Mouse (Mus musculus): ENCODE measurements at regions not wholly inside any gene's neighbourhood (a gene's known extent, or its start where the extent isn't known, plus 50 kb on each side); places are given as distances from the start of the nearest gene placed in this dataset.
A peak's percentile ranks its signal among the peaks of the same experiment; 100 is the strongest.

GRCm38 (mm10) chr16:55400818-55401217 lies 103.0 kb upstream of the Zpld1 start:
- H3K4me1 ChIP-seq (replicated peaks; ENCODE audit: insufficient read depth, low read length): no peaks in the 10 kb centered on the region
- no peak for TF ChIP-seq CTCF (IDR thresholded peaks at IDR 0.05; ENCODE audit: low read depth)
- no peak overlapping the region for H3K9ac ChIP-seq (ENCODE audit: low read depth, low read length)
- no peak overlapping the region for H3K27ac ChIP-seq
- no peaks in the 10 kb centered on the region for H3K9me3 ChIP-seq (replicated peaks; ENCODE audit: low read length)
- DNase-seq (ENCODE audit: low spot score) (no peak), ATAC-seq (replicated peaks; ENCODE audit: low FRiP score, low read depth) (no peak)
- no peak overlapping the region for H3K4me2 ChIP-seq (ENCODE audit: low read length)
- H3K27me3 ChIP-seq (ENCODE audit: insufficient read depth, low read length): no peaks in the 10 kb centered on the region
- no peaks in the 10 kb centered on the region for H3K36me3 ChIP-seq (ENCODE audit: insufficient read depth, low read length)
- no peak overlapping the region for H3K4me3 ChIP-seq (replicated peaks; ENCODE audit: low read depth, low read length)

GRCm38 (mm10) chr16:55394864-55395263 lies 97.1 kb upstream of the Zpld1 start:
- Histone ChIP-seq H3K36me3 (ENCODE audit: insufficient read depth, low read length) (no peaks in the 10 kb centered on the region), H3K4me2 (ENCODE audit: low read length) (no peak overlapping the region), H3K4me1 (replicated peaks; ENCODE audit: insufficient read depth, low read length) (no peaks in the 10 kb centered on the region), H3K27me3 (ENCODE audit: insufficient read depth, low read length) (no peaks in the 10 kb centered on the region), H3K27ac (no peak overlapping the region), H3K9ac (ENCODE audit: low read depth, low read length) (no peak overlapping the region), H3K9me3 (replicated peaks; ENCODE audit: low read length) (no peaks in the 10 kb centered on the region), H3K4me3 (replicated peaks; ENCODE audit: low read depth, low read length) (no peak overlapping the region)
- TF ChIP-seq CTCF (IDR thresholded peaks at IDR 0.05; ENCODE audit: low read depth): no peak
- DNase-seq (ENCODE audit: low spot score) (peak; percentile 34), ATAC-seq (replicated peaks; ENCODE audit: low FRiP score, low read depth) (no peak)
- 50% methylated on average over 3 of the region's 3 CpGs for WGBS

- H3K4me2 ChIP-seq (ENCODE audit: low read length): no peak overlapping the region
- no peak overlapping the region for H3K4me3 ChIP-seq (replicated peaks; ENCODE audit: low read depth, low read length)
- H3K4me1 ChIP-seq (replicated peaks; ENCODE audit: insufficient read depth, low read length): no peaks in the 10 kb centered on the region
- no peaks in the 10 kb centered on the region for H3K27me3 ChIP-seq (ENCODE audit: insufficient read depth, low read length)
- no peaks in the 10 kb centered on the region for H3K36me3 ChIP-seq (ENCODE audit: insufficient read depth, low read length)
- TF ChIP-seq CTCF (IDR thresholded peaks at IDR 0.05; ENCODE audit: low read depth): no peak
- ATAC-seq (replicated peaks; ENCODE audit: low FRiP score, low read depth) (no peak), DNase-seq (ENCODE audit: low spot score) (no peak)
- H3K27ac ChIP-seq: no peak overlapping the region
- WGBS: 81% methylated on average over 7 of the region's 7 CpGs
- H3K9ac ChIP-seq (ENCODE audit: low read depth, low read length): no peak overlapping the region
- H3K9me3 ChIP-seq (replicated peaks; ENCODE audit: low read length): no peaks in the 10 kb centered on the region
These were observed 92.6 kb upstream of the Zpld1 start for GRCm38 (mm10) chr16:55390400-55390799.

- no peaks in the 10 kb centered on the region for H3K4me1 ChIP-seq (replicated peaks; ENCODE audit: insufficient read depth, low read length)
- WGBS: 80% methylated on average over 7 of the region's 7 CpGs
- DNase-seq (ENCODE audit: low spot score) (no peak), ATAC-seq (replicated peaks; ENCODE audit: low FRiP score, low read depth) (no peak)
- no peaks in the 10 kb centered on the region for H3K36me3 ChIP-seq (ENCODE audit: insufficient read depth, low read length)
- H3K27ac ChIP-seq: no peak overlapping the region
- no peaks in the 10 kb centered on the region for H3K9me3 ChIP-seq (replicated peaks; ENCODE audit: low read length)
- no peak overlapping the region for H3K4me3 ChIP-seq (replicated peaks; ENCODE audit: low read depth, low read length)
- no peaks in the 10 kb centered on the region for H3K27me3 ChIP-seq (ENCODE audit: insufficient read depth, low read length)
- H3K9ac ChIP-seq (ENCODE audit: low read depth, low read length): no peak overlapping the region
- TF ChIP-seq CTCF (IDR thresholded peaks at IDR 0.05; ENCODE audit: low read depth): no peak
- no peak overlapping the region for H3K4me2 ChIP-seq (ENCODE audit: low read length)
These were observed 82.2 kb upstream of the Zpld1 start for GRCm38 (mm10) chr16:55379996-55380395.

DNA sequence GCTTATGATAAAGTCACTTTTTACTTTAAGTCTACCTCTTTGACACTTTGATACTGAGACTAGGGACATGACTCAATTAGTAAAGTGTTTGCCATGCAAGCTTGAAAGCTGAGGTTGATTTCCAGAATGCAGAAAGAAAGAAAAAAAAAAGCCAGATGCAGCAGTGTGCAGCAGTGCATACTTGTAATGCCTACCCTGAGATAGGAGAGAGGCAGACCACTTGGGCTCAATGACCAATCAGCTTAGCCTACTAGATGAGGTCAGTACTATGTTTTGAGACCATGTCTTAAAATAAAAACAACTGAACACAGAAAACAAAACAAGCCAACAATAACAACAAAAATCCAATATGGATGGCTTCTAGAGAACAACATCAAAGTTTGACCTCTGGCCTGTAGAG lies 81.4 kb upstream of the Zpld1 start:
- no peak for ATAC-seq (replicated peaks; ENCODE audit: low FRiP score, low read depth)
- H3K9ac ChIP-seq (ENCODE audit: low read depth, low read length): no peak overlapping the region
- H3K27ac ChIP-seq: no peak overlapping the region
- DNase-seq (ENCODE audit: low spot score): no peak
- H3K36me3 ChIP-seq (ENCODE audit: insufficient read depth, low read length): no peaks in the 10 kb centered on the region
- H3K4me3 ChIP-seq (replicated peaks; ENCODE audit: low read depth, low read length): no peak overlapping the region
- no peak overlapping the region for H3K4me2 ChIP-seq (ENCODE audit: low read length)
- TF ChIP-seq CTCF (IDR thresholded peaks at IDR 0.05; ENCODE audit: low read depth): no peak
- H3K9me3 ChIP-seq (replicated peaks; ENCODE audit: low read length): no peaks in the 10 kb centered on the region
- H3K4me1 ChIP-seq (replicated peaks; ENCODE audit: insufficient read depth, low read length): no peaks in the 10 kb centered on the region
- H3K27me3 ChIP-seq (ENCODE audit: insufficient read depth, low read length): no peaks in the 10 kb centered on the region

DNA sequence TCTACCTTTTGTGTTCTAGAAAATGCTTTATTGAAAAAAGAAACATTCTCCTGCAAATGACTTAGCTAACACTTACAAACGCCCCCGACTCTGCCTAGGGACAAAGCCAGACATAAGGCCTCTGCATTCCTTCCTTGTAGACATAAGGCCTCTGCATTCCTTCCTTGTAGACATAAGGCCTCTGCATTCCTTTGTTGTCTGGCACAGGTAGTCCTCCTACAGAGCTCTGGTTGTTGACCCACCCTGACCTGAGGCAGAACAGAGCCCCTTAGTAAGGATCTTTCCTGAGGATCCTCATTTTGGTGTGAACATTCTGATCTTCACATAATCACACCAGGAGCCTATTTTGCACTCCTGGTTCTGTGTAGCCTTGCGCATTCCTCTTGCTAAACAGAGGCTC lies 80.9 kb upstream of the Zpld1 start:
- Histone ChIP-seq H3K4me3 (replicated peaks; ENCODE audit: low read depth, low read length) (no peak overlapping the region), H3K4me2 (ENCODE audit: low read length) (no peak overlapping the region), H3K9me3 (replicated peaks; ENCODE audit: low read length) (no peaks in the 10 kb centered on the region), H3K9ac (ENCODE audit: low read depth, low read length) (no peak overlapping the region), H3K27me3 (ENCODE audit: insufficient read depth, low read length) (no peaks in the 10 kb centered on the region), H3K4me1 (replicated peaks; ENCODE audit: insufficient read depth, low read length) (no peaks in the 10 kb centered on the region), H3K36me3 (ENCODE audit: insufficient read depth, low read length) (no peaks in the 10 kb centered on the region), H3K27ac (no peak overlapping the region)
- ATAC-seq (replicated peaks; ENCODE audit: low FRiP score, low read depth): no peak
- DNase-seq (ENCODE audit: low spot score): no peak
- 74% methylated on average over 3 of the region's 3 CpGs for WGBS
- no peak for TF ChIP-seq CTCF (IDR thresholded peaks at IDR 0.05; ENCODE audit: low read depth)

GRCm38 (mm10) chr16:55375922-55376321 lies 78.1 kb upstream of the Zpld1 start:
- ATAC-seq (replicated peaks; ENCODE audit: low FRiP score, low read depth) (no peak), DNase-seq (ENCODE audit: low spot score) (no peak)
- H3K9ac ChIP-seq (ENCODE audit: low read depth, low read length): no peak overlapping the region
- no peaks in the 10 kb centered on the region for H3K9me3 ChIP-seq (replicated peaks; ENCODE audit: low read length)
- no peak for TF ChIP-seq CTCF (IDR thresholded peaks at IDR 0.05; ENCODE audit: low read depth)
- no peaks in the 10 kb centered on the region for H3K4me1 ChIP-seq (replicated peaks; ENCODE audit: insufficient read depth, low read length)
- H3K4me3 ChIP-seq (replicated peaks; ENCODE audit: low read depth, low read length): no peak overlapping the region
- H3K4me2 ChIP-seq (ENCODE audit: low read length): no peak overlapping the region
- H3K27me3 ChIP-seq (ENCODE audit: insufficient read depth, low read length): no peaks in the 10 kb centered on the region
- H3K36me3 ChIP-seq (ENCODE audit: insufficient read depth, low read length): no peaks in the 10 kb centered on the region
- H3K27ac ChIP-seq: no peak overlapping the region
- WGBS: 88% methylated on average over 3 of the region's 3 CpGs
